Mouse (Mus musculus): ENCODE results near the gene AI837181.

AI837181 gene

DNA sequence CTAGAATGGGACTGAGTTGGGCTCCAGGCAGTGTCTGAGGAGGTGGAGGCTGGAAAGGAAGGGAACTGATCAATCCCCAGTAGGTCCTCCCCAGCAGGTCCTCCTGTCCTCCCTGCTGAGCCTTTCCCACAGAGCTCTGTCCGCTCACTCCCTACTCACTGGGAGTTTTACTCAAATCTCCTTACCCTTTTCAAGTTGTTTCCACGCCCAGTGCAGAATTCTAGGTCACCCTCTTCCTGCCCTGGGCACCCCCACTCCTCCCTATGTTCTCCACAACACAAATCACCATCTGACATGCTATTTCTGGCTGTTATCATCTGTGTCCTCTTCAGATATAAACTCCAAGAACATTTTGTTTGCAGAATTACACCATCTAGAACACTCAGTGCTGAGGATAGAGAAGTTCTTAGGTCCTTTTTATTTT, 10.4 kb upstream of the AI837181 start:
- DNase-seq (ENCODE audit: low read depth, low spot score) = no peak

DNA sequence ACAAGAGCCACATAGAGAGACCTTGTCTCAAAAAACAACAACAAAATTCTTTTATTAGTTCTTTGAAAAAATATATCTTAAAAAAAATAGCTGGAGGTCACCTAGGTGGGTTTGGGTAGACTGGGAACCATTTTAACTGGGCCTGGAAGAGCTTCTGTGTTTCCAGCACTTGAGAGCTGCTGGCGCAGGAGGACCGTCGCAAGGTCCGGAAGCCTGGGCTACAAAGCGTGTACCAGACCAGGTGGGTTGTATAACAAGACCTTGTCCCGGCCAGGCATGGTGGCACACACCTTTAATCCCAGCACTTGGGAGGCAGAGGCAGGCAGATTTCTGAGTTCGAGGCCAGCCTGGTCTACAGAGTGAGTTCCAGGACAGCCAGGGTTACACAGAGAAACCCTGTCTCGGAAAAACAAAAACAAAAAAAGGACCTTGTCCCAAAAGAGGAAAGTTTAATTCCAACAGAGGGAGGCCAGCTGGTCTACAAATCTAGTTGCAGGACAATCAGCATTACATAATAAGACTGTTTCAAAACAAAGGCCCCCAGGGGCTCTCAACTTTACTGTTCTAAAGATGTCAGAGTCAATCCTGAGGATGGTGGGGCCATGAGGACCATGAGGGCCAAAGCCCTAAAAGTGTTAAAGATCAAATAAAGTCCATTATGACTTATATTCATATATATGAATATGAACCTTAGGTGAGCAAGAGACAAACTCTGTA, 6.0 kb upstream of the AI837181 start:
- DNase-seq (ENCODE audit: low read depth, low spot score) = no peak

DNA sequence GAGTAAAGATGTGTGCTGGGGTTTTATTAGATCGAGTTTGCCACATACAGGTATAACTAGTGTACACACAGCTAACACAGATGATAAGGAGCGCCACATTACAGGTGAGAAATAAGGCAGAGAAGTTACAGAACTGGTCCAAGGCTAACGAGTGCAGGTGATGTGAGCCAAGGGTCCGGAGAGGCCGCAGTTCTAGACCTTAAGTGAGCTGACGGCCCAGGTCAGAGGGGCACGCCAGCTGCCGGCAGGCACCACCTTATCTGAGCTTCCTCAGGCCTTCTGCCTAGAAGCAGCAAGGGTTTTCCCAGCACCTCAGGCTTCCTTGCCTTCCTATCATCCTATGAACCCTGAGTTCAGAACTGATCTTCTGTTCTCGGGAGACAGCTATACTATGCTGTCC, 5.3 kb upstream of the AI837181 start:
- no peak for DNase-seq (ENCODE audit: low read depth, low spot score)

DNA sequence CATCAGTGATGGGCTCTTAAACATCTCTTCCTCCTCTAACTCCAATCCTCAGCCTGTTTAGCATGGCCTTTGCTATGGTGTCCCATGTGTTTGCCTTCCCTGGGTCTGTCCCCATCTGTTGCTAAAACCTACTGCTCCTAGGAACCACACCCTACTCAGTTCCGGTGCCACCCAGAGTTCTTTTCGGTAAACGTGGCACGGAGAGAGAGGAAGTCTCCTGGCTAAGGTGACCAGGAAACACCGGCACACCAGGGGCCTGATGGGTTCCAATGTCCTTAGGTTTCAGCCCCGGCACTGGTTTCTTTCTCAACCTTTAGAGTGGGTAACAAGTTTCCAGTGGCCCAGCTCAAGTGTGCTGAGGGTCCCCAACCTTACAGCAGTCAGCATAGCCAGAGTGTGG, 4.4 kb upstream of the AI837181 start:
- no peak for DNase-seq (ENCODE audit: low read depth, low spot score)

DNA sequence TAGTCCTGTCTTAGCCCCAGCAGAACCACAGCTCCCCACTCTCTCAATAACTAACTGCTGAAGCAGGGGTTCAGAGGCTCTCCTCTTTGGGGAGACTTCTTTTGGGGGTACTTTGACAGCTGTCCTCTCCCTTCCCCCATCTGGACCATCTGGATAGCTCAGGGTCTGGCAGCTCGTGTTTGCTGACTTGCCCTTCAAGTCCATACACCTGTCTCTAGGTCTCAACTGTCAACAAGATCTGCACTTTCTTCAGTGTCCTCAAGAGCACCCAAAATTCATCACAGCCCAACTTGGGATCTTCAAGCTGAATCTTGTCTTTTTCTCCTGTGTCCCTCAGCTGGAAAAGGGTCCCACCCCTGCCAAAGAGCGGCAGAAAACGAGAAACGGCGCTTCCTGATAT, 3.2 kb upstream of the AI837181 start:
- no peak for DNase-seq (ENCODE audit: low read depth, low spot score)

DNA sequence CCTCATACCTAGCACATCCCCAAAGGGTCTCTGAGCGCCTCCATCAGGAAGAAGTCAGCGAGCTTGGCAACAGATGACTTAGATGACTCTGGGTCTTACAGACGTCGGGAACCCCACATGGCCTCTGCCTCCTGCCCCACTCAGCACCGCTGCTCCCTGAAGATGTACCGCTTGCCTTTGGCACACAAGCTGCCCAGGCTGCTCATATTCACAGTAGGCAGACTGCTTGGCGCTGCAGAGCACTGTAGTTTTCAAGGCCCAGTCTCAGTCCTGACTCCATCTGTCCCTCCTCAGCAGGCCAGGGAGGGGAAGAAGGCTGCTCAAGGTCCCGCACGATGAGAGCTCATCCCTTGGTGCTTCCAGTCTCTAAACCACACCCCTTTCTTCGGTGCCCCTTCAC, 2.7 kb upstream of the AI837181 start:
- DNase-seq (ENCODE audit: low read depth, low spot score) = no peak

DNA sequence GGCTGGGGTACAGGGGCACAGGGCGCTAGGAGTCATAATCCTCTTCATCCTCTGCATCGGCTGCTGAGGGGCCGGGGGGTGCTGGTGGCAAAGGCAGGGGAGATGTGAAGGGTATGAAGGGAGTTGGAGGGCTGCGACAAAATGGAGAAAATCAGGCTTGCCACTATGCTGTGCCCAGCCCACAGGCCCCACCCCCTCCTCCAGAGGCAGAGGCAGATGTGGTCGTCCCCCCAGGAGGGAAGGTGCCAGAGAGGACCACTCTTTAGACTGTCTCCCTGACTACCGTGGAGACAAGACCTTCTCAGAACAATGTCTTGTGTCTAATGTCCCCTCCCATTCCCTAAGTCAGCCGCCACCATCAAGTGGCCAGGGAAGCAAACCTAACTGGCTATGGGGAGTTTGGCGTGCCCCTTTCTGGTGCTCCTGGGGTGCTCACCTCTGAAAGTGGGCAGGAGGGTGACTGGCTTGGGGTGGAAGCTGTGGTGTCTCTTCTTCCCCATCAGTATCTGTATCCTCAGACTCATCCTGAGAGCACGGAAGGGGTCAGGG, 2.0 kb upstream of the AI837181 start:
- no peak for DNase-seq (ENCODE audit: low read depth, low spot score)

DNA sequence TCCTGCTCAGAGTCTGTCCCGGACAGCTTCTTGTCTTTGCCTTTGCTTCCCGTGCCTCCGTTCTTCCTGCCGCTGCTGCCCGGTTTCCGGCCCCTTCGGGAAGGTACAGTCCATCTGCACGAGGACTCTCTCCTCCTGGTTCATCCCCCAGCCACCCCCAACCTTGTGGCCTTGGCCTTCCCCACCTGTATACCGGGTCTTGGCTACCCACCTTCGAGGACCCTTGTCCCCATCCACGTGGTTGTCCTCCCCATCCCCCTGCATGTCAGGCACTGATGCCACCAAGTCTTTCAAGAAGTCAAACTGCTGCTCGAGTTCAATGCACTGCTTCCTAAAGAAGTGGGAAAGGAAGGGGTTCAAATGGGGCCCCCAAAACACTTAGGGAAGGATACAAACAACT, 1.4 kb upstream of the AI837181 start:
- DNase-seq (ENCODE audit: low read depth, low spot score) = no peak

DNA sequence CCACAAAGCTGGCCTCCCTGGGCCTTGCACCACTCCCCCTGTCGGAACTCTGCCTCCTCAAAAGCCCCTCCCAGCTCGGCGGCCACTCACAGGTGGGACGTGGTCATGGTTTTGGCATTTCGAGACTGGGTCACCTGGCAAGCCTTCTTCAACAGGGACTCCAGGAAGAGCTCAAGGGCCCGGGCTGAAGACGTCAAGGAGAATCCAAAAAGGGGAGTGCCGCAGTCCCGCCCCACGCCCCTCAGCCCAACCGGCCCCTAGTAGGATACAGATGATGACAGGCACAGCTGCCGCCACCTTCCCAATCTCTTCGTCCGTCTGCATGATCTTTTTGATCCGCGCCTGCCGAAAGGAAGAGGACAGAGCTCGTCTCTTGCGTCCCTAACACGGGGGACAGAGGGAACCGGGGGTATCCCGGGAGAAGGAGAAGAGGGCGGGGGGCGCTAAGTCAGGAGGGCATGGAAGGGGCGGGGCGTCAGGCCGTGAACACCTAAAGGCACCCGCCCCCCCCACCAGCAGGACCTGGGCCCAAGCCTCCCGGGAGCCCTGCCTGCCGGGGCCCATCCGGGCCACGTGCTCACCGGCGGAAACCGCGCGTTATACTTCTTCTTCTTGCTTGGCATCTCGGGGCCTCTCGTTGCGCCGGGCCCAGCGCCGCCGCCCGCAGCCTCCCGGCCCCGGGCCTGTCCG, 707 bp upstream of the AI837181 start:
- DNase-seq (ENCODE audit: low read depth, low spot score) = no peak

DNA sequence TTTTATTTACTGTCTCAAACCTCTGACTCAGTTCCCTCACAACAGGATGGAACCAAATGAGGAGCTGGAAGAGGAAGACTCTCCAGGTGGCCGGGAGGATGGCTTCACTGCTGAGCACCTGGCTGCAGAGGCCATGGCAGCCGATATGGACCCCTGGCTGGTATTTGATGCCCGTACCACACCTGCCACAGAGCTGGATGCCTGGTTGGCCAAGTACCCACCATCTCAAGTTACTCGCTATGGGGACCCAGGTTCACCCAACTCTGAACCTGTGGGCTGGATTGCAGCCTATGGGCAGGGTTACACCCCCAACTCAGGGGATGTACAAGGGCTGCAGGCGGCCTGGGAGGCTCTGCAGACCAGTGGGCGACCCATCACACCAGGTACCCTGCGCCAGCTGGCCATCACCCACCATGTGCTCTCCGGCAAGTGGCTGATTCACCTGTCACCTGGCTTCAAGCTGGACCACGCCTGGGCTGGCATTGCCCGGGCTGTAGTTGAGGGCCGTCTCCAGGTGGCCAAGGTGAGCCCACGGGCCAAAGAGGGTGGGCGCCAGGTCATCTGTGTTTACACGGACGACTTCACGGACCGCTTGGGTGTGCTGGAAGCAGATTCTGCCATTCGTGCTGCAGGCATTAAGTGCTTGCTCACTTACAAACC, 1.1 kb downstream of the AI837181 start:
- no peak for DNase-seq (ENCODE audit: low read depth, low spot score)

DNA sequence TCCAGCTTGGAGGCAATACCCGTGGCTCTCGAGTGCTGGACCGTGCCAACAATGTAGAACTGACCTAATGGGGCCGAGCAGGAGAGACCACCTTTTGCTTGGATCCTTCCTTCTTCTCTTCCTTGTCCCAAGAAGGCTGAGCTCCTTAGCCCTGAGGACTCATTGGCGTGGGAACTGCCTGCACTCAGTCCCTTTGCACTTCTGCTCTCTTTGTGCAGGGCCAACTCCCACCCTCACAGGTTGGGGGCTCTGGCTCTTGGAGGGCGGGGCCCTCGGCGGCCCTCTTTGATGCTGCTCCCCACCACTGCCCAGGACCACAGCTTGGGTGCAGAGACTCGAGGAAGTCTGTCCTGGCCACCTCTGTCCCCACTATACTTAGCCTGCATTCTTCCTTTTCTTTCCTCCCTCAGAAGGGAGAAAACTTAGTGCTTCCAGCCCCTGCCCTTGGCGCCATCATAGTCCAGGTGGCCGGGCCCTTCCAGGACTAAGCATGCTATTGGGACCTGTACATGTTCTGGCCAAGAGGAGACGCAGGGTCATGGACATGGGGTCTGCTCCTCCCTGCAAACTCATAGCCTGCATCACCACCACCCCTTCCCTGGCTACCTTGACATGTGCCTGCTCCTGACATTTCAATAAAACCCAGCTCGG, 1.8 kb downstream of the AI837181 start:
- no peak for DNase-seq (ENCODE audit: low read depth, low spot score)

DNA sequence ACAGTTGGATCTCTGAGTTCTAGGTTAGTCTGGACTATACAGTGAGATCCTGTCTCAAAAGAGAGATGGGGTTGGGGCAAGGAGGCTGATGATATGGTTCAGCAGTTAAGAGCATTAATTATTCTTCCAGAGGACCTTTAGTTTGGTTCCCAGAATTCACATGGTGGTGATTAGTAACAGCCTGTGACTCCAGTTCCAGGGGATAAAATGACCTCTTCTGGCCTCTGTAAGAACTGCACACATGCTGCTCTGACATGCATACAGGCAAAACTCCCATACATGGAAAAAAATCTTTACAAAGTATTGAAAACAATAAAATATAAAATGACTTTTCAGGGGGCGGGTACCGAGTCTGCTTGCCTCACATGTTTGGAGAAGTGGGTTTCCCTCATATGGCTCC, 3.1 kb downstream of the AI837181 start:
- DNase-seq (ENCODE audit: low read depth, low spot score) = no peak

DNA sequence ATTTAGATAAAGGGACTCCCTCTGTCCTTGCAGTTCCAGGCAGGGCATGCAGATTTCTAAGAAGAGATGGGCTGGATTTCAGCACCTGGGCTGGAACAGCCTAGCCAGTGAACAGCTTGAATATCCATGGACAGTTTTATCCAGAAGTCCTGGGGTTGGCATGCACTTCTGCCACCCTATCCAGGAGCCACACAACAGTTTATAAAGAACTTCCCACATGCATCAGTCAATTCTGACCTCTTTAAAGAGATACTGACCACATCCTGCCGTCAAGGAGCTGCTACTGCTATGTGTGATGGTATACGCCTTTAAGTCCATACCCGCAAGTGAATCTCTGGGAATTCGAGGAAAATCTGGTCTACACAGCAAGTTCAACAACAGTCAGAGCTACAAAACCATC, 4.3 kb downstream of the AI837181 start:
- DNase-seq (ENCODE audit: low read depth, low spot score) = no peak

DNA sequence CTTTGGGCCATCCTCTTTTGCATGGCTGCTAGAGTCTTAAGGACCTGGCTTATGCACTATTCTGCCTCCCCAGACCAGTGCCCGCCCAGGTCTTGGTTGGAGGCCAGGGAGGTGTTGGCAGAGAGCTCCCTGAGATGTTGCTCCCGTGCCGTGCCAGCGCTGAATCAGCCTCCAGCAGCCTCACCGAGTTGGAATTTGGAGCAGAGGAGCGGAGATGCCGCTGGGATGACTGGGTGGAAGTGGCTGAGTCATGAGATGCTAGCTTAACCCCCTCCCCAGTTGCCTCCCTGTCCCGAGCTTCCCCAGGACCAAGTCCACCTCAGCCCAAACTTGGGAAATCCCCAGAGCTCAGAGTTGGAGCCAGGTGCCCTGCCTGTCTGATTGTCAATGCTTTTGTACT, 4.9 kb downstream of the AI837181 start:
- DNase-seq (ENCODE audit: low read depth, low spot score) = no peak

DNA sequence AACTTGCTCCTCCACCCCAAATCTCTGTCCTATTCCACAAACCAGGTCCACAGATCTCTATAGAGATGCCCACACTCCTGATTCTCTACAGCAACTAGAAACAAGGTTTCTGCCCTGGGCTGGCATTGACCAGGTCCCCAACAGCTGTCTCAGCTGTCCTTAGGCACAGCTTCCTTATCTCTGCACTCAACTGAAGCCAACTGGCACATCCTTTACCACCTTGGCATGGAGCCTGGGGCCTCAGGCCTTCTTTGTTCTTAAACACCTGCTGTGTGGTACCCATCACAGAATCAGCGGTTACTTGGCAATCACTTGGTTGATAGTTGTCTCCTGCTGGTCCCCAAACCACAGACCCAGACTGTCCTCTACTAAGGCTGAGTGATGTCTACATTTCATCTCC, 5.5 kb downstream of the AI837181 start:
- DNase-seq (ENCODE audit: low read depth, low spot score) = no peak

DNA sequence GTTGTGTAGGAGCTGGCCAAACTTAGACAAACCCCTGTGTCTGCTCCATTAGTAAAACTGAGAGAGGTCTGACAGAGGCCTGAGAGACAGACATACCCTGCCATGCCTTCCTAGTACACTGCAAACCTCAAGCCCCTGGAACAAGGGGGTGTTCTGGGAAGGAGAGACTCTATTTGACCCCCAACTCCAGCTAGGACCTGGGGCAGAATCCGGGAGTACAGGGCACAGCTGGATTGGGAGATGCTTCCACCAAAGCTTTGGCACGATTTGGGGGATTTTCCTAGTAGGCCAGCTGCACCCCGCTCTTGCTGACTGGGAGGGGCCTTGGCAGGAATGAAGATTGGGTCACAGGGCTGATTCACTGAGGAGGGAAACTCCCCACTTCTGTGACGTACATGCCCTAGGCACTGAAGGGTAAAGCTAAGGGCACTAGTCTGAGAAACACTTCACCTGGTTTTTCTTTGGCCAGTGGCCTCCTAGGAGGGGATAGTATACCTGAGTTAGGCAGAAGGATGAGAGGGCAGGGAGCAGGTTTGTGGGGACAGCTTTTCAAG, 7.0 kb downstream of the AI837181 start:
- no peak for DNase-seq (ENCODE audit: low read depth, low spot score)

DNA sequence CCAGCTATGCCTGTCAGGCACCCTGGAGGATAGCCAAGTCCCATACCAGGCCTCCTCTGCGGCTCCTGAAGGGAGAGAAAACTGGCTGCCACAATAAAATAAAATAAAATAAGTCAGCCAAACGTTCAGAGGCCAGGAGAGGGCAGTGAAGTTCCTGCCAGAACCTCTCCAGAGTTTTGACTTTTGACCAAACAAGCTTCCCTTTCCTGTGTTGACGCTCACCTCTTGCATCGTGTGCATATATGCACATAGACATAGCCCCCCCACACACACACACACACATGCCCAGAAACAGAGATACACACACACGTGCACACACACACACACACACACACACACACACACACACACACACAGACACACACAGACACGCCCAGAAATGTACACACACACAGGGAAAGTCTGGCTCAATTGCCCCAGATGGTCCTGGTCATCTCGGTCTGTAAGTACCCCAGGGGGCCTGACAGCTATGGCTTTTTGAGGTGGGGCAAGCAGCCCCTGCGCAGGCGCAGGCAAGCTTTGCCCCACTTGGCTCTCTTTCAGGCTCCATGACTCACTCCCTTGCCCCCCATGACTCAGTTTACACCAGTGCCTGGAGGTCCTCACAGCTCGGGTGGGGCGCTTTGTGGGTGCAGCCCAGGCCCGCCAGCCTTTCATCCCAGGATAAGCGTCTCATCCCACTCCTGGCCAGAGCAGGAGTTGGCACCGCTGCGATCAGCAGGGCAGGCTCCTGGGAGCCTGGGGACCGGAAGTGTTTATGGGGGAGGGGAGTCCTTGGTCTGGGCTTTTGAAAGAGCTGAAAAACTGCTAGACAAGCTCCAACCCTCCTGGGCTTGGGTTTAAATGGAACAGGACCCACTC, 8.3 kb downstream of the AI837181 start:
- DNase-seq (ENCODE audit: low read depth, low spot score) = no peak

DNA sequence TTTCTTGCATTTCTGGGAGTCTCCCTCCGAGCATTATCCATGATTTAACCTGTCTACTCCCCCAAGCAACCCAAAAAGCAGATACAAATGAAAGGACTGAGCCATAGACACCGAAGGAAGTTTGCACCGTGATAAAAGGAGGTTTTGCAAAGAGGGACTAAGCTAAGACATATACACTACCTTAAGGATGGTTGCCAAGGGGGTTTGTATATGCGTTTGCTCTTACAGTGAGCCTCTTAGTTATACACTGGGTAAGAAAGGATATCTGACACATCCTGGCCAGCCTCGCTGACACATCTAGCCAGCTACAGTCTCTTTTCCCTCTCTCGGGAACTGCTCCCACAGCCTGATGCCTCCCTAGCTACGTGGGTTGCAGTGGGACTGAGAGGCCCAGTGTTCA, 9.0 kb downstream of the AI837181 start:
- no peak for DNase-seq (ENCODE audit: low read depth, low spot score)

DNA sequence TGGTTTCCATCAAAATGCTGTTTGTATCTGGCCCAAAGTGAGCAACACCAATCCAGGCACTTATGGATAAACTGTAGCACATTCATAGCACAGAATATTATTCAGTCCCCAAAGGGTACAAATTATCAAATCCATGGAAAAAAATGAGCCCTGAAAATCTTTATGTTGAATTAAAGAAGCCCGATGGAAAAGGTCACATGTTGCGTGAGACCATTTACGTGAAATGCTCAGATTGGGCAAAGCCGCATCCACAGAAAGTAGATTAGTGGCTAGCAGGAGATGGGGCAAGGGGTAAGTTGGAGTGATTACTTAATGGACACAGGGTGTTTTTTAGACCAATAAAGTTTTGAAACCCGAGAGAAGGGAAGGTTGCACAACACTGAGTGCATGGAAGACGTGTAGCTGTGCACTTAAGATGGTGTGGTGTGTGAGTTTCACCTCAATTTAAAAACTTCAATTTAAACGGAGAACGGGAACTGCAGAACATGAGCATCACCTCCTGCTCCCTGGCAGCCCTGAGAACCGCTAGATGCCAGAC, 19.5 kb downstream of the AI837181 start:
- DNase-seq (ENCODE audit: low read depth, low spot score) = no peak

DNA sequence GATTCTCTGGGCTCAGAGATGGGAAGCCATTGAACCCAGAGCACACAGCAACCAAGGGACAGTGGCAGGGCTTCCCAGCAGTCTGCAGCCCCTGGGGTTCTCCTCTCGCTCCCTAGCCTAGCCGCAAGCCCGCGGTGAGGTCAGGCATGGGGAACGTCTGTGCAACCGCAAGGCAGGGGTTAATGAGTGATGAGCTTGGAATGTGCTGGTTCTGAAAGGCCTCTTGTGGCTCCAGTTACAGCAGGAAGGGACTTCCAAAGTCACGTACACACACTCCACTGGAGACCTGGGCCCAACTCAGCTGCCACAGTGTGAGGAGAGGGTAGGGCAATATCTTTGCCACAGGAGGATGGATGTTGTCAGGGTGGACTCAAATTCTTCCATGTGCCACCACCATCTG, 20.0 kb downstream of the AI837181 start:
- no peak for DNase-seq (ENCODE audit: low read depth, low spot score)

DNA sequence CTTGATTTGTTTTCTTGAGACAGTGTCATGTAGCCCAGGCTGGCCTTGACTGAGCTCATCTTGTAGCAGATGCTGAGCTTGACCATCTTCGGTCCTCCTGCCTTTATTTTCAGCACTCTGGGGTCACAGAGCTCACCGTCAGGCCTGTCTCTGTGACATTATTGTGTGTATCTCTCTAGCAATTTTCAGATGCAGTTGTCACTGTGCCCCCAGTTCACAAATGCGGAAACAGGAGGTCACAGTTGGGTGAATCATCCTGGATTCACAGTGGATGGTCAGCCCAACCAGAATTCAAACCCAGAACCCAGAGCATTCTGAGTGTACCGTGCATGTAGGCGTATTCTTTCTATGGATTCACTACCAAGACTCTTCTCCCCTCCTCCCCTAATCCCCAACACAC, 20.8 kb downstream of the AI837181 start:
- DNase-seq (ENCODE audit: low read depth, low spot score) = no peak
